Mouse (Mus musculus) neural tube, embryonic 11.5 days (tissue): Measurements from ENCODE around the gene Scap. TPM values are rescaled to one million over a fixed set of nuclear protein-coding genes. Genes with fewer than 3 reads are reported as not detected.

Experiments used
- ATAC-seq: fragments of 200-750 bp; cut with Nextera tagmentation; 2 replicates; pipeline ENCODE4 v1.8.0; 2017; ENCODE audit warnings: moderate number of reproducible peaks, mild to moderate bottlenecking, moderate TSS enrichment, moderate library complexity; ENCODE audit not compliant: insufficient read depth, low FRiP score, low TSS enrichment
- DNase-seq: peaks from one replicate; pipeline ENCODE4 v3.0.0-alpha.2; 2015; ENCODE audit warnings: low spot score
- H3K27ac ChIP-seq: fragments of 300-500 bp; sonication (generic); 2 replicates; pipeline ENCODE4 v1.5.1; 2014; ENCODE audit warnings: low read depth, mild to moderate bottlenecking, low read length
- H3K27me3 ChIP-seq: fragments of 300-500 bp; sonication (generic); 2 replicates; pipeline ENCODE4 v1.6.1; 2014; ENCODE audit warnings: mild to moderate bottlenecking, low read length, mixed read lengths; ENCODE audit not compliant: control insufficient read depth, insufficient read depth
- H3K36me3 ChIP-seq: fragments of 300-500 bp; sonication (generic); 2 replicates; pipeline ENCODE4 v1.6.1; 2014; ENCODE audit warnings: mild to moderate bottlenecking, low read length, moderate library complexity, mixed read lengths; ENCODE audit not compliant: control insufficient read depth, insufficient read depth
- H3K4me1 ChIP-seq: fragments of 300-500 bp; sonication (generic); 2 replicates; pipeline ENCODE4 v1.6.1; 2014; ENCODE audit warnings: low read length, mixed read lengths; ENCODE audit not compliant: control insufficient read depth, insufficient read depth
- H3K4me2 ChIP-seq: fragments of 300-500 bp; sonication (generic); 2 replicates; pipeline ENCODE4 v1.6.1; 2014; ENCODE audit warnings: low read depth, mild to moderate bottlenecking, moderate library complexity
- H3K4me3 ChIP-seq: fragments of 300-500 bp; sonication (generic); 2 replicates; pipeline ENCODE4 v1.5.1; 2014; ENCODE audit warnings: low read depth, low read length
- H3K9ac ChIP-seq: fragments of 300-500 bp; sonication (generic); 2 replicates; pipeline ENCODE4 v1.6.1; 2014; ENCODE audit warnings: mild to moderate bottlenecking, low read length
- H3K9me3 ChIP-seq: fragments of 300-500 bp; sonication (generic); 2 replicates; pipeline ENCODE4 v1.6.1; 2016; ENCODE audit warnings: low read length; ENCODE audit not compliant: control insufficient read depth
- WGBS: fragments of 180-500 bp; shearing (Covaris S2); extraction: QIAGEN DNeasy Blood & Tissue Kit; methylation state at CpG from one replicate; pipeline ENCODE4 v1.1.7; 2014; 5-methylcytosine and 5-hydroxymethylcytosine counted together
- polyA plus RNA-seq: library from polyadenylated mRNA; unstranded; fragments of >200 nt; fragmentation: Nextera tagmentation; extraction: Ambion mirVana; gene quantifications from 2 replicates; pipeline ENCODE4 v1.2.1, GENCODE M21; 2014

Scap gene
- polyA plus RNA-seq, 1 experiment from 2014 or later, result 29.2 TPM

DNA sequence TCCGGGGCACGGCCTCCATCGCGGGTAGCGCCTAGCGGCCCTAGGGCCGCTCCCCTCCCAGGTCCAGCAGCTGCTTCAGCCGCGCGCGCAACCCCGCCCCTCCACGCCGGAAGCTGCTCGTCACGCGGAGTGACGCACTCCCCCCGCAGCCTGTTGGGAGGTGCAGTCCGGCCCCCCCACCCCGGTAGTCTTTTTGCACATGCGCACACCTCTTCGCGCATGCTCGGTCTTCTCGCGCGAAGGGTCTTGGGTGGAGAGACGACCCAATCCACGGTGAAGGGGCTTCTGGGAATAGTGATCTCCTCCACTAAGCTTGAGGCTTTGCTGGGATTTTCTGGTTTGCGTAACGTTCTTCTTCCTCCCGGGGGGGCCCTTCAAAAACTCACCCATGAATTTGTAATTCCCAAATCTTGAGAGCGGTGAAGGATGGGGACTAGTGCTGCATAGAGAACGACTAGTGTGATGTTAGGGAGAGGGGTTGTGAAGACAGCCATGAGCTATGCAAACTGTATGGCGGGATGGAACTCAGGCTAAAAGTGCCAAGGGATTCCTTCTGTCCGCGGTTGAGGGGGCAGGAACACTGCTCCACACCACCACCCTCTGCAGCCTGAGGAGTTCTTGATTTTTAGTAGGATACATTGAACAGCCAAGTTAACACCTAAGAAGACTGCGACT, 75.1 kb downstream of the Scap start, which contains the start of gene Ptpn23:
Gene Ptpn23 (minus strand): TSS at position 115 of the 675 bp plus-strand sequence.
- H3K4me2 ChIP-seq, result peak within 1 kb of the TSS; percentile 87
- under 1% methylated on average over 39 of the region's 39 CpGs for WGBS
- H3K27ac ChIP-seq, result peak within 1 kb of the TSS; percentile 60
- H3K9ac ChIP-seq, result peak within 1 kb of the TSS; percentile 82
- peak; percentile 94 for ATAC-seq
- H3K4me1 ChIP-seq, result peaks cover 5% of the 10 kb centered on the region
- H3K9me3 ChIP-seq, result no peaks in the 10 kb centered on the region
- DNase-seq, result peak; percentile 98
- H3K36me3 ChIP-seq, result no peaks in the 10 kb centered on the region; the same call in 1 of the 2 replicates
- no peaks in the 10 kb centered on the region for H3K27me3 ChIP-seq
- peak within 1 kb of the TSS; percentile 85 for H3K4me3 ChIP-seq

DNA sequence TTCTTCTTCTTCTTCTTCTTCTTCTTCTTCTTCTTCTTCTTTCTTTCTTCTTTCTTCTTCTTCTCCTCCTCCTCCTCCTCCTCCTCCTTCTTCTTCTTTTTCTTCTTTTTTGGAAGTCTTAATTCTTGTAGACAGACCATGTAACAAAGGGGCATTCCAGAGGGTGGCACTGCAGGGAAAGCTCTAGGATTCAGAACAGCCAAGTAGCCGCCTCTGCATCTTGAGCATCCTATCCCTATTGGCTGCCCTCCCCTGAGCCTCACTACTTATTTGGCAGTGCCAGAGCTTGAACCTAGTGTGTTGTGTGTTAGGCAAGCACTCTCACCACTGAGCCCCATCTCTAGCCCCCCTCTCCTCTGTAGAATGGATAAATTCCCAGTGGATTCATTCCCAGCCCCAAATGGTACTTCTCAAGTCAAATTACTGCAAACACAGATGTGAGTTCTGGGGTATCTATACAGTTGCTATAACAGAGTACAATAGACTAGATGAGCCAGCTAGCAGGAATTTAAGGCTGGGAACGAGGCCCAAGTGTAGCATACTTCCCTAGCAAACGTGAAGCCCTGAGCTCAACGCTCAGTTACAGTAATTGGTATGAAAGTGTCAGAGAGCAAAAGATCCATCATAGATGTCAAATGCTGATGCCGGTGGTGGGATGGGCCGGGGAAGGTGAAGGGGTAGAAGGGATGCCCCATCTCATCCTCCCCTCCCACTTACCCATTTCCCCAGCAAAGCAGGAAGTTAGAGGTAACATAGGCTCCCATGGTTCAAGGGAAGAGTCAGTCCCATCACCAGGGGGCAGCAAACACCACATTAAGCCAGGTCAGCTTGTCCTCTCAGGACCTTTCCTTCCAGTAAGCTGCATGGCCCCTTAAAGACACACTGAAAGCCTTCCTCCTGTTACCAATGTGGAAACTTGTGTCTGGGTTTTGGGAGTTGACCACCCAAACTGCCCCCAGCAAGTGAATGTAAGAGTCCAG, 78.1 kb downstream of the Scap start:
- Histone ChIP-seq H3K27me3 (no peaks in the 10 kb centered on the region), H3K36me3 (no peaks in the 10 kb centered on the region), H3K4me1 (peaks cover 5% of the 10 kb centered on the region), H3K9me3 (no peaks in the 10 kb centered on the region), H3K27ac (no peak overlapping the region), H3K9ac (no peak overlapping the region), H3K4me2 (no peak overlapping the region), H3K4me3 (no peak overlapping the region)
- DNase-seq (peak; percentile 81), ATAC-seq (no peak)
- WGBS, result 43% methylated on average over 6 of the region's 6 CpGs

DNA sequence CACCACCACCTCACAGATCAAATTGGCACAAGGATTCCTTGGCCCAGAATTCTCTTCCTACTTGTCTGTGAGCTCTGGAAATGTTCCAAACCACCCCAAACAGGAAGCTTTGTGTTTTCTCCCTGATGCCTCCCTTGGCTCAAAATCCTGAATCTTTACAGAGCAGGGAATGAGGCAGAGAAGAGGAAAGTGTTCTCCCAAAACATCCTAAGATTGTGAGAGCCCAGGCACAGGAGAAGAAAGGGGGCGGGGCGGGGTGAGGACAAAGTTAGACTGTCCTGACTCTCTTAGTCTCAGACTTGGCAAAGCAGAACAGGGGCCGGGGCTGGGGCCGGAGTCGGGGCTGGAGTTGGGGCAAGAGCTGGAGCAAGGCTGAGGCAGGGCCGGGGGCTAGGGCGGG, 79.8 kb downstream of the Scap start:
- 71% methylated on average over 6 of the region's 7 CpGs for WGBS
- no peak overlapping the region for H3K9ac ChIP-seq
- ATAC-seq, result no peak
- H3K4me1 ChIP-seq, result no peaks in the 10 kb centered on the region; the same call in 1 of the 2 replicates
- no peaks in the 10 kb centered on the region for H3K9me3 ChIP-seq
- DNase-seq, result no peak
- H3K36me3 ChIP-seq, result no peaks in the 10 kb centered on the region
- no peak overlapping the region for H3K4me2 ChIP-seq
- H3K4me3 ChIP-seq, result no peak overlapping the region
- no peaks in the 10 kb centered on the region for H3K27me3 ChIP-seq
- H3K27ac ChIP-seq, result no peak overlapping the region

DNA sequence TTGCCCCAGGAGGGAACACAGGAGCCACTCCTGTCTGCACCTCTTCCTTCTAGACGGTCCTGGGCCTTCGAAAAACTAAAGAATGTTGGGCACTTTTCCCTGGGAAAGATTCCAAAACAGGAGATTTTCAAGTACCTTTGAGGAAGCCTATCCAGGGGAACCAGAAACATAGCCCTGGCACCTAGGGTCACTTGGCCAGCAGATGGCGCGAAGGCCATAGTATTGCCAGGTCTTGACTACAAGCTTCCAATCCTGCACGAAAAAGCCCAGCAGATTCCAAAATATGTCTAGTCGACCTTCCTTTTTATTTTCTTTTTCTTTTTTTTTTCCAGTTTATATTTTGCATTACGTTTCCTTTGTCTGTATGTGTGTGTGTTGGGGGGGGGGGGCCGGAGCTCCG, 80.7 kb downstream of the Scap start:
- Histone ChIP-seq H3K27ac (no peak overlapping the region), H3K4me1 (no peaks in the 10 kb centered on the region; the same call in 1 of the 2 replicates), H3K36me3 (no peaks in the 10 kb centered on the region), H3K27me3 (no peaks in the 10 kb centered on the region), H3K4me3 (no peak overlapping the region), H3K4me2 (no peak overlapping the region), H3K9ac (no peak overlapping the region), H3K9me3 (no peaks in the 10 kb centered on the region)
- ATAC-seq (no peak), DNase-seq (peak; percentile 52)
- WGBS, result 59% methylated on average over 9 of the region's 9 CpGs

DNA sequence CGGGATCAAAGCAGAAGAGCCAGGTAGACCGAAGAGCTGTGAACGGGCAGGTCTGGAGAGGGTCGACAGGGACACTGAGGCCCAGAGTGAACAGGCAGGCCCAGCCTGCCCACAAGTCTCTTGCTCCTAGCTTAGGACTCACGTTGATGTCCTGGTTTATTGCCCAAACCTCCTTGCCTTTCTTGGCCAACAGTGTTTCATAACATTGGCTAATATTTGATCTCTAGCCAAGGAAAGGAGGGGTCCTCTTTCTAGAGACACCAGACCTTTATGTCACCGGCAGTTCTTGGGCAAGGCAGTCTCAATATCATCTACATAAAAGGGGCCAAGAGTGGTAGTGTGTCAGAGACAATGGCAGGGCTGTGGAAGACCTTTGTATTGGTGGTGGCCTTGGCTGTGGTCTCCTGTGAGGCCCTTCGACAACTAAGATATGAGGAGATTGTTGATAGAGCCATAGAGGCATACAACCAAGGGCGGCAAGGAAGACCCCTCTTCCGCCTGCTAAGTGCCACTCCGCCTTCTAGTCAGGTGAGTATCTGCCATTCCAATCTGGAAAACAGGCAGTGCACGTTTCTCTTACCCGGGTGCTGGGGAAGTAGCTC, 86.5 kb downstream of the Scap start, which contains the start of gene Ngp:
Gene Ngp (plus strand): TSS at position 237 of the 602 bp plus-strand sequence.
- DNase-seq (no peak), ATAC-seq (no peak)
- Histone ChIP-seq H3K4me1 (no peaks in the 10 kb centered on the region), H3K4me3 (no peak within 1 kb of the TSS), H3K36me3 (no peaks in the 10 kb centered on the region), H3K9ac (no peak within 1 kb of the TSS), H3K27me3 (no peaks in the 10 kb centered on the region), H3K4me2 (no peak within 1 kb of the TSS), H3K9me3 (no peaks in the 10 kb centered on the region), H3K27ac (no peak within 1 kb of the TSS)
- WGBS, result 90% methylated on average over 12 of the region's 12 CpGs

DNA sequence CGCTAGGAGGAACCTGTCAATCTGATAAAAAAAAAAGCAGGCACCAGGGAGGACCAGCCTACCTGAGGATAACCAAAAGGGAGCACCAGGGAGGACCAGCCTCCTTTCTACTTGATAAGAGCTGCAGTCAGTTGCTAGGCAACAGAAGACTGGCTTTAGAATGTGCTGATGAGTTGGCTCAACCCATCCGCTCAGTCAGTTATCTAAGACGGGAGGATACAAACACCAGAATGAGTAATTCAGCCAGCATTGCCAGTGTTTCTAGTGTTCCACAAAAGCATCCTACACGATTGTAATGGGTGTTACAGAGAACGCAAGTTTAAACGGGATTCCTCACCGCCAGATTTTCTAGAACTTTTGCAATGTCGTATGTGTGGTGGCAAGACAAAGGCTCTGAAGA, 98.2 kb downstream of the Scap start:
- Histone ChIP-seq H3K4me2 (no peak overlapping the region), H3K4me3 (no peak overlapping the region), H3K9ac (no peak overlapping the region), H3K36me3 (peaks cover 5% of the 10 kb centered on the region; the same call in 1 of the 2 replicates), H3K4me1 (no peaks in the 10 kb centered on the region), H3K27ac (no peak overlapping the region), H3K27me3 (no peaks in the 10 kb centered on the region), H3K9me3 (no peaks in the 10 kb centered on the region)
- DNase-seq, result no peak
- no peak for ATAC-seq
- WGBS, result 79% methylated on average over 8 of the region's 8 CpGs

DNA sequence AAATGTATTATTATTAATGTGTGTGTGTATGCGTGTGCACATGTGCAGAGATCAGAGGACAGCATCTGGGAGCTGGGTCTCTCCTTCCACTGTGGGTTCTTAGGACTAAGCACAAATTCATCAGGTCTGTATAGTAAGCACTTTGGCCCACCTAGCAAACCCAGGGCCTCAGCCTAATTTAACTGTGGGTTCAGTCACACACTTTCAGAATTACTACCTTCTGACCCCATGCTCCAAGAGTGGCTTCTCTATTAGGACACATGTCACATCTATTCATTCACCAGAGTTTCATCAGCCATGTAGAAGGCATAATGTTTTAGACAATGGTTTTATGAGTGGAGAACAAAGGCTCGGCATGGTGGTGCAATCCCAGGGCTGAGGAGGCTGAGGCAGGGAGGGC, 100.0 kb downstream of the Scap start:
- H3K4me1 ChIP-seq, result no peaks in the 10 kb centered on the region
- WGBS, result 96% methylated on average over 2 of the region's 2 CpGs
- no peak overlapping the region for H3K9ac ChIP-seq
- H3K4me3 ChIP-seq, result no peak overlapping the region
- DNase-seq (no peak), ATAC-seq (no peak)
- peaks cover 5% of the 10 kb centered on the region; the same call in 1 of the 2 replicates for H3K36me3 ChIP-seq
- H3K4me2 ChIP-seq, result no peak overlapping the region
- no peak overlapping the region for H3K27ac ChIP-seq
- no peaks in the 10 kb centered on the region for H3K9me3 ChIP-seq
- H3K27me3 ChIP-seq, result no peaks in the 10 kb centered on the region
